Mouse (Mus musculus) heart, embryonic 10.5 days (tissue): ENCODE measurements around the gene Gm49394. TPM values are rescaled to one million over a fixed set of nuclear protein-coding genes. Genes with fewer than 3 reads are reported as not detected.

Source experiments
- DNase-seq: peaks from one replicate; pipeline ENCODE4 v3.0.0-alpha.2; 2017; ENCODE audit warnings: low spot score
- H3K27ac ChIP-seq: fragments of 300-500 bp; sonication (generic); 2 replicates; pipeline ENCODE4 v1.5.1; 2016; ENCODE audit warnings: mild to moderate bottlenecking
- H3K27me3 ChIP-seq: fragments of 300-500 bp; sonication (generic); 2 replicates; pipeline ENCODE4 v1.6.1; 2016; ENCODE audit warnings: mild to moderate bottlenecking; ENCODE audit not compliant: poor library complexity, insufficient read depth, severe bottlenecking
- H3K36me3 ChIP-seq: fragments of 300-500 bp; sonication (generic); 2 replicates; pipeline ENCODE4 v1.6.1; 2016; ENCODE audit warnings: mild to moderate bottlenecking, moderate library complexity
- H3K4me1 ChIP-seq: fragments of 300-500 bp; sonication (generic); 2 replicates; pipeline ENCODE4 v1.6.1; 2016; ENCODE audit warnings: mild to moderate bottlenecking
- H3K4me3 ChIP-seq: fragments of 300-500 bp; sonication (generic); 2 replicates; pipeline ENCODE4 v1.5.1; 2016; ENCODE audit warnings: mild to moderate bottlenecking, moderate library complexity
- H3K9me3 ChIP-seq: fragments of 300-500 bp; sonication (generic); 2 replicates; pipeline ENCODE4 v1.6.1; 2016; ENCODE audit warnings: mild to moderate bottlenecking, moderate library complexity
- WGBS: fragments of 180-500 bp; shearing (Covaris S2); methylation state at CpG from one replicate; pipeline ENCODE4 v1.1.7; 2016; 5-methylcytosine and 5-hydroxymethylcytosine counted together
- polyA plus RNA-seq: library from polyadenylated mRNA; unstranded; fragments of >200 nt; fragmentation: Nextera tagmentation; extraction: Ambion mirVana; gene quantifications from 2 replicates; pipeline ENCODE4 v1.2.1, GENCODE M21; 2016

The Gm49394 gene
- polyA plus RNA-seq, 1 experiment from 2014 or later, result 0.34 TPM

- DNase-seq, result no peak
- Histone ChIP-seq H3K4me3 (no peak overlapping the region), H3K9me3 (peaks cover 20% of the 10 kb centered on the region), H3K36me3 (peaks cover 43% of the 10 kb centered on the region), H3K27ac (peak overlapping the region; percentile 99), H3K4me1 (peaks cover 29% of the 10 kb centered on the region), H3K27me3 (peaks cover 63% of the 10 kb centered on the region)
- 68% methylated on average over 4 of the region's 4 CpGs for whole genome bisulfite sequencing
Measured at GRCm38 (mm10) chr7:142666109-142666508, 3.6 kb downstream of the Gm49394 start.

DNA sequence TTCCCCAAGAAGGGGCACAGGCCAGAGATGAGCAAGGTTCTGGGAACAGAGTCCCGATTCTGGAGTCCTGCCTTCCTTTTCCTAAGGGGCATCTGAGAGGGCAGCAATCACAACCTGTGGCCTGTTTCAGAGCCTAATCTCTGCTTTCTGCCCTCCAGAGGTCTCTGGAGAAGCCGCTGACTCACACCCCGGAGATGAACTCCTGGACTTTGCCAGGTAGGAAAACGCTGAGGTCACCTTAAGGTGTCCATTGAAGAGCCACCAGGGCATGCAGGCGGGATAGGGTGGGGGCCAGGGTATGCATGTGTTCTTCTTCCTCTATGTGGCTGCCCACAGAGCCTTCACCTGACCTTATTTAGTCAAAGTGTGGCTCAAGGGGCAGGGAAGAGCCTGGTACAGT, 4.4 kb downstream of the Gm49394 start:
- H3K9me3 ChIP-seq, result peaks cover 16% of the 10 kb centered on the region
- H3K4me3 ChIP-seq, result peak overlapping the region; percentile 83
- peaks cover 36% of the 10 kb centered on the region for H3K4me1 ChIP-seq
- DNase-seq, result no peak
- peaks cover 43% of the 10 kb centered on the region for H3K36me3 ChIP-seq
- H3K27me3 ChIP-seq, result peaks cover 71% of the 10 kb centered on the region
- WGBS, result 46% methylated on average over 5 of the region's 5 CpGs
- H3K27ac ChIP-seq, result peak overlapping the region; percentile 99

- WGBS, result 4% methylated on average over 9 of the region's 9 CpGs
- Histone ChIP-seq H3K4me3 (peak overlapping the region; percentile 83), H3K27me3 (peaks cover 79% of the 10 kb centered on the region), H3K9me3 (peaks cover 7% of the 10 kb centered on the region), H3K36me3 (peaks cover 41% of the 10 kb centered on the region), H3K27ac (peak overlapping the region; percentile 99), H3K4me1 (peaks cover 43% of the 10 kb centered on the region)
- no peak for DNase-seq
Measured at GRCm38 (mm10) chr7:142664465-142665029, 5.2 kb downstream of the Gm49394 start.

DNA sequence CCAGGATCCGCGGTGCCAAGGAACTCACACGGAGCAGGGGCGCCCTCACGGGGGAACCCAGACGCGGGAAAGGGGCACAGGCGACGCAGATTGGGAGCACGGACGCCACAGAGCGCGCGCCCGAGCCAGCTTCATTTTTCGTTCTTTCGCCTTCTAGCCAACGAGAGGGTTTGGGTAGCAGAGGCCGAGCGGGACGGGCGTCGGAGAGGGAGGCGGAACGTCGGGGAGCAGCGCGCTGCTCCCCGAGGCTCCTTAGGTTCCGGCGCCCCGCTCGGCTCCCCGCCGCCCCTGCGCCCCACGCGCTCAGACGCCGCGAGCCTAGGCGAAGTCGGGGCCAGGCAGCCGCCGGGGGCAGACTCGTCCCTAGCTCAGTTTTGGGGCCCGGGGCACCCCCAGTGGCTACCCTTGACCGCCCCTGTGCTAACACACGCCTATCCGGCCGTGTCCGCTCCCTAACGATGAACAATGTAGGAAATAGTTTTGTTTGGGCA, 5.8 kb downstream of the Gm49394 start:
- WGBS, result under 1% methylated on average over 53 of the region's 53 CpGs
- peaks cover 85% of the 10 kb centered on the region for H3K27me3 ChIP-seq

GRCm38 (mm10) chr7:142663151-142663550, 6.6 kb downstream of the Gm49394 start:
- Histone ChIP-seq H3K27ac (peak overlapping the region; percentile 99), H3K36me3 (peaks cover 29% of the 10 kb centered on the region), H3K9me3 (no peaks in the 10 kb centered on the region), H3K27me3 (peaks cover 93% of the 10 kb centered on the region), H3K4me3 (peak overlapping the region; percentile 83), H3K4me1 (peaks cover 53% of the 10 kb centered on the region)
- DNase-seq, result no peak
- 9% methylated on average over 5 of the region's 5 CpGs for WGBS

More for the DNA sequence above, 5.8 kb downstream of the Gm49394 start:
- H3K27ac ChIP-seq, result peak overlapping the region; percentile 99
- no peak for DNase-seq
- H3K4me1 ChIP-seq, result peaks cover 48% of the 10 kb centered on the region
- peak overlapping the region; percentile 83 for H3K4me3 ChIP-seq
- 0 out of 2 replicates have a peak, but pooled peaks cover 3% of the 10 kb centered on the region for H3K9me3 ChIP-seq
- peaks cover 36% of the 10 kb centered on the region for H3K36me3 ChIP-seq

- H3K27ac ChIP-seq, result peak overlapping the region; percentile 99
- no peak for DNase-seq
Measured at GRCm38 (mm10) chr7:142661811-142662210, 7.9 kb downstream of the Gm49394 start.

DNA sequence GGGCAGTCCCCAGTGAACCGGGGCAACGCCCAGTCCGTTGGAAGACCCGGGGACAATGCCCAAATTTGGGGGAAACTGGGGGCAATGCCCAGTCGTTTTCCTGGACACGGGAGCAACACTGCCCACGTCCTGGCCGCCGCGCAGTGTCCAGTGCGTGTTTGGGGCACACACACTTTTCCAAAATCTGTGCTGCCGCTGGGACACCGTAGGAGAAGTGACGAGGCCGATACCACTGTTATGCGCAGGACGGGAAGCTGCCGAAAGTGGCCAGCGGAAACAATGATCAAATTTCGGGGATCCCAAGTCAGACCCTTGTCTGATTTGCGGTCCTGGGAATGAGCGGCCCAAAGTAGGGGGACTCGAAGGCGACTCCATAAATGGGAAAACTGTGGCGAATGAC, 8.7 kb downstream of the Gm49394 start:
- peaks cover 19% of the 10 kb centered on the region for H3K36me3 ChIP-seq
- H3K27me3 ChIP-seq, result peaks cover 100% of the 10 kb centered on the region
- H3K27ac ChIP-seq, result peak overlapping the region; percentile 99
- H3K4me3 ChIP-seq, result peak overlapping the region; percentile 83
- 1% methylated on average over 25 of the region's 25 CpGs for WGBS
- DNase-seq, result no peak
- no peaks in the 10 kb centered on the region for H3K9me3 ChIP-seq
- peaks cover 46% of the 10 kb centered on the region for H3K4me1 ChIP-seq

More at GRCm38 (mm10) chr7:142661811-142662210, 7.9 kb downstream of the Gm49394 start:
- Histone ChIP-seq H3K27me3 (peaks cover 100% of the 10 kb centered on the region), H3K36me3 (peaks cover 19% of the 10 kb centered on the region), H3K9me3 (no peaks in the 10 kb centered on the region), H3K4me3 (peak overlapping the region; percentile 83), H3K4me1 (peaks cover 44% of the 10 kb centered on the region)

- H3K27ac ChIP-seq, result peak overlapping the region; percentile 99
- WGBS, result under 1% methylated on average over 29 of the region's 29 CpGs
- H3K4me3 ChIP-seq, result peak overlapping the region; percentile 83
- H3K36me3 ChIP-seq, result peaks cover 16% of the 10 kb centered on the region; the same call in 1 of the 2 replicates
- H3K4me1 ChIP-seq, result peaks cover 46% of the 10 kb centered on the region
- no peaks in the 10 kb centered on the region for H3K9me3 ChIP-seq
- H3K27me3 ChIP-seq, result peaks cover 100% of the 10 kb centered on the region
- peak; percentile 82 for DNase-seq
Measured at GRCm38 (mm10) chr7:142660651-142660945, 9.1 kb downstream of the Gm49394 start.

GRCm38 (mm10) chr7:142659767-142660650, 9.7 kb downstream of the Gm49394 start:
- peaks cover 42% of the 10 kb centered on the region for H3K4me1 ChIP-seq
- DNase-seq, result no peak

GRCm38 (mm10) chr7:142659181-142659681, 10.5 kb downstream of the Gm49394 start:
- no peaks in the 10 kb centered on the region for H3K9me3 ChIP-seq
- H3K4me3 ChIP-seq, result peak overlapping the region; percentile 83
- H3K27me3 ChIP-seq, result peaks cover 100% of the 10 kb centered on the region
- H3K4me1 ChIP-seq, result peaks cover 44% of the 10 kb centered on the region
- no peak for DNase-seq
- H3K36me3 ChIP-seq, result peaks cover 27% of the 10 kb centered on the region
- 1% methylated on average over 69 of the region's 70 CpGs for WGBS
- peak overlapping the region; percentile 99 for H3K27ac ChIP-seq

More at GRCm38 (mm10) chr7:142659767-142660650, 9.7 kb downstream of the Gm49394 start:
- H3K27me3 ChIP-seq, result peaks cover 100% of the 10 kb centered on the region
- under 1% methylated on average over 43 of the region's 43 CpGs for WGBS
- H3K9me3 ChIP-seq, result no peaks in the 10 kb centered on the region
- H3K27ac ChIP-seq, result peak overlapping the region; percentile 99
- peaks cover 19% of the 10 kb centered on the region for H3K36me3 ChIP-seq
- H3K4me3 ChIP-seq, result peak overlapping the region; percentile 83

GRCm38 (mm10) chr7:142658681-142659180, 11.0 kb downstream of the Gm49394 start:
- H3K36me3 ChIP-seq, result peaks cover 32% of the 10 kb centered on the region
- peak overlapping the region; percentile 99 for H3K27ac ChIP-seq
- H3K27me3 ChIP-seq, result peaks cover 100% of the 10 kb centered on the region
- no peaks in the 10 kb centered on the region for H3K9me3 ChIP-seq
- DNase-seq, result no peak
- WGBS, result under 1% methylated on average over 39 of the region's 40 CpGs
- peak overlapping the region; percentile 83 for H3K4me3 ChIP-seq
- H3K4me1 ChIP-seq, result peaks cover 44% of the 10 kb centered on the region

GRCm38 (mm10) chr7:142657821-142658614, 11.7 kb downstream of the Gm49394 start:
- H3K27me3 ChIP-seq, result peaks cover 98% of the 10 kb centered on the region
- peaks cover 38% of the 10 kb centered on the region for H3K36me3 ChIP-seq
- 2% methylated on average over 33 of the region's 34 CpGs for WGBS
- H3K9me3 ChIP-seq, result no peaks in the 10 kb centered on the region
- DNase-seq, result no peak
- peak overlapping the region; percentile 83 for H3K4me3 ChIP-seq
- H3K27ac ChIP-seq, result peak overlapping the region; percentile 99
- peaks cover 44% of the 10 kb centered on the region for H3K4me1 ChIP-seq
